Mouse (Mus musculus) E14TG2a.4 (cell line): ENCODE measurements around the gene Rab24.

Experiments
- CTCF ChIP-seq: conservative IDR thresholded peaks from 2 replicates; pipeline ENCODE4 v1.5.1; 2014; ENCODE audit warnings: low read length
- NANOG ChIP-seq: IDR thresholded peaks from 2 replicates; pipeline ENCODE4 v1.6.1; 2014; ENCODE audit warnings: borderline replicate concordance, low read length, mixed read lengths

- TF ChIP-seq CTCF (no peak), NANOG (no peak)
Measured at GRCm38 (mm10) chr13:55321434-55322129, at the start of gene Rab24.
